9 mouse cellular contexts compared by ENCODE assay signal in genomic region chr7:75427322-75427721, GRCm38 (mm10). TPM values are rescaled to one million over a fixed set of nuclear protein-coding genes. Genes with fewer than 3 reads are reported as not detected.
A peak's percentile ranks its signal among the peaks of the same experiment; 100 is the strongest.
DNase-seq lines count a peak whose midpoint lies in the region; ATAC-seq lines count a peak whose summit lies in the region.
"Had no signal": no experiment of that assay in that cellular context is flagged by ENCODE, and none has a peak within 500 bp of the region (broad histone marks: within the 10 kb centered on the region; RNA-seq: fewer than 3 reads in every experiment).

No protein-coding gene starts in this region.

- H3K4me2 ChIP-seq in kidney, embryonic 15.5 days: no peak overlapping the region
- H3K4me2 ChIP-seq: limb, embryonic 15.5 days had no signal

- no peak overlapping the region for H3K4me3 ChIP-seq in kidney, embryonic 15.5 days (replicated peaks)
- H3K4me3 ChIP-seq: limb, embryonic 15.5 days had no signal

- H3K9me3 ChIP-seq in kidney, embryonic 15.5 days (replicated peaks): no peaks in the 10 kb centered on the region
- H3K9me3 ChIP-seq: limb, embryonic 15.5 days had no signal

- H3K27me3 ChIP-seq in kidney, embryonic 15.5 days: no peaks in the 10 kb centered on the region
- H3K27me3 ChIP-seq: limb, embryonic 15.5 days had no signal

- no peak overlapping the region for H3K27ac ChIP-seq in kidney, embryonic 15.5 days
- H3K27ac ChIP-seq: limb, embryonic 15.5 days had no signal

- H3K9ac ChIP-seq in kidney, embryonic 15.5 days: no peak overlapping the region
- H3K9ac ChIP-seq: limb, embryonic 15.5 days had no signal

- DNase-seq in kidney, adult 11 months: peak; percentile 76
- DNase-seq in gastrocnemius, adult 8-10 months (ENCODE audit: low spot score in 2 of 2): peak; percentile 65 to 76
- DNase-seq in kidney, postnatal 14 days: peak; percentile 76
- DNase-seq in urinary bladder, postnatal 10 days (ENCODE audit: low spot score): peak; percentile 32
- no peak for DNase-seq in T-cell, adult 2 months (ENCODE audit: low spot score)
- DNase-seq in right cerebral cortex, postnatal 36 days (ENCODE audit: low spot score in 2 of 2): no peak

- WGBS in kidney, embryonic 15.5 days: 51% methylated on average over 4 of the region's 4 CpGs

- H3K36me3 ChIP-seq in kidney, embryonic 15.5 days: no peaks in the 10 kb centered on the region
- H3K36me3 ChIP-seq: limb, embryonic 15.5 days had no signal

- peaks cover 23% of the 10 kb centered on the region for H3K4me1 ChIP-seq in kidney, embryonic 15.5 days

- ATAC-seq in kidney, embryonic 15.5 days (replicated peaks; ENCODE audit: low FRiP score): no peak
- no peak for ATAC-seq in erythroid progenitor cell, adult 5-6 weeks (replicated peaks; ENCODE audit: low FRiP score, poor library complexity, severe bottlenecking)

RNA-seq across cellular contexts. Expression of gene Akap13, which starts 28.0 kb away (rescaled TPM):
- 46.1 and 49.7 TPM in 2 replicates for polyA plus RNA-seq in kidney, embryonic 15.5 days (2015; fragmentation: Nextera tagmentation; extraction: Ambion mirVana)
- 10 to 100 TPM; 53.9 to 74.5 (median 64.0) TPM for total RNA-seq in gastrocnemius, adult 8-10 months (2022)
- 156 and 195 TPM in 2 replicates for total RNA-seq in erythroid progenitor cell, adult 5-6 weeks (2015; ENCODE audit: low replicate concordance)
- total RNA-seq in erythroid progenitor cell, adult 5-6 weeks (2017; ENCODE audit: low replicate concordance): 532 and 563 TPM in 2 replicates

Comparison
In these comparisons a context has a peak if more than half of its experiments do, and no peak if none do; other contexts are left out.
1. DNase-seq: peak in kidney, adult 11 months (single experiment), gastrocnemius, adult 8-10 months (2 of 2), kidney, postnatal 14 days (single experiment) and urinary bladder, postnatal 10 days (single experiment); none in T-cell, adult 2 months (single experiment) and right cerebral cortex, postnatal 36 days (0 of 2).